Mouse (Mus musculus) forebrain, postnatal 0 days (tissue): ENCODE measurements around the gene Arrdc1. TPM values are rescaled to one million over a fixed set of nuclear protein-coding genes. Genes with fewer than 3 reads are reported as not detected.
A peak's percentile ranks its signal among the peaks of the same experiment; 100 is the strongest.
"Not testable (repeated sequence)": the region's sequence is repeated elsewhere in the genome, so short reads cannot be mapped to it uniquely, and the experiment has no call there.

Experiments
- ATAC-seq: fragments of 200-750 bp; cut with Nextera tagmentation; 2 replicates; pipeline ENCODE4 v1.8.0; 2017; ENCODE audit warnings: mild to moderate bottlenecking, moderate library complexity
- DNase-seq: peaks from one replicate; pipeline ENCODE4 v3.0.0-alpha.2; 2015
- H3K27ac ChIP-seq: fragments of 300-500 bp; sonication (generic); 2 replicates; pipeline ENCODE4 v1.5.1; 2014; ENCODE audit warnings: low read depth, mild to moderate bottlenecking, antibody characterized with exemption, low read length, moderate library complexity, mixed read lengths
- H3K27me3 ChIP-seq: fragments of 300-500 bp; sonication (generic); 2 replicates; pipeline ENCODE4 v1.6.1; 2014; ENCODE audit warnings: mild to moderate bottlenecking, low read length, mixed read lengths; ENCODE audit not compliant: insufficient read depth
- H3K36me3 ChIP-seq: fragments of 300-500 bp; sonication (generic); 2 replicates; pipeline ENCODE4 v1.6.1; 2014; ENCODE audit warnings: mild to moderate bottlenecking, moderate library complexity; ENCODE audit not compliant: insufficient read depth
- H3K4me1 ChIP-seq: fragments of 300-500 bp; sonication (generic); 2 replicates; pipeline ENCODE4 v1.6.1; 2014; ENCODE audit warnings: antibody characterized with exemption; ENCODE audit not compliant: insufficient read depth
- H3K4me2 ChIP-seq: fragments of 300-500 bp; sonication (generic); 2 replicates; pipeline ENCODE4 v1.6.1; 2014; ENCODE audit warnings: low read depth, mild to moderate bottlenecking, moderate library complexity
- H3K4me3 ChIP-seq: fragments of 300-500 bp; sonication (generic); 2 replicates; pipeline ENCODE4 v1.5.1; 2014; ENCODE audit warnings: low read depth, low read length, mixed read lengths
- H3K9ac ChIP-seq: fragments of 300-500 bp; sonication (generic); 2 replicates; pipeline ENCODE4 v1.6.1; 2014; ENCODE audit warnings: mild to moderate bottlenecking
- H3K9me3 ChIP-seq: fragments of 300-500 bp; sonication (generic); 2 replicates; pipeline ENCODE4 v1.6.1; 2016; ENCODE audit warnings: low read length
- CTCF ChIP-seq: sonication (generic); IDR thresholded peaks from 2 replicates; pipeline ENCODE4 v1.5.1; 2016; ENCODE audit warnings: antibody characterized with exemption, control low read depth, low read depth
- WGBS: fragments of 180-500 bp; shearing (Covaris S2); extraction: QIAGEN DNeasy Blood & Tissue Kit; methylation state at CpG from one replicate; pipeline ENCODE4 v1.1.7; 2014; 5-methylcytosine and 5-hydroxymethylcytosine counted together
- polyA plus RNA-seq: library from polyadenylated mRNA; unstranded; fragments of >200 nt; fragmentation: Nextera tagmentation; extraction: Ambion mirVana; gene quantifications from 2 replicates; pipeline ENCODE4 v1.2.1, GENCODE M21; 2015
- total RNA-seq: library from RNA; depleted of rRNA; stranded (reverse); fragments of >200 nt; gene quantifications from 2 replicates; pipeline ENCODE4 v1.2.3, GENCODE M21; 2014

Gene Arrdc1
- total and polyA plus RNA-seq, 2 experiments from 2014 or later: 35.3 to 44.3 TPM

GRCm38 (mm10) chr2:24962304-24963000 is 27.4 kb upstream of the Arrdc1 start, which contains the start of gene Dph7:
TSS of gene Dph7 (plus strand) at chr2:24962400.
- DNase-seq (peak; percentile 94), ATAC-seq (peak; percentile 98)
- no peaks in the 10 kb centered on the region for H3K27me3 ChIP-seq
- no peaks in the 10 kb centered on the region for H3K9me3 ChIP-seq
- H3K36me3 ChIP-seq: peaks cover 50% of the 10 kb centered on the region
- peaks cover 6% of the 10 kb centered on the region; the same call in 1 of the 2 replicates for H3K4me1 ChIP-seq
- under 1% methylated on average over 28 of the region's 28 CpGs for WGBS
- peak within 1 kb of the TSS; percentile 56 for H3K9ac ChIP-seq
- peak within 1 kb of the TSS; percentile 37; the same call in 1 of the 2 replicates for H3K27ac ChIP-seq
- peak; percentile 98 for TF ChIP-seq CTCF
- peak within 1 kb of the TSS; percentile 50 for H3K4me3 ChIP-seq
- H3K4me2 ChIP-seq: peak within 1 kb of the TSS; percentile 66

DNA sequence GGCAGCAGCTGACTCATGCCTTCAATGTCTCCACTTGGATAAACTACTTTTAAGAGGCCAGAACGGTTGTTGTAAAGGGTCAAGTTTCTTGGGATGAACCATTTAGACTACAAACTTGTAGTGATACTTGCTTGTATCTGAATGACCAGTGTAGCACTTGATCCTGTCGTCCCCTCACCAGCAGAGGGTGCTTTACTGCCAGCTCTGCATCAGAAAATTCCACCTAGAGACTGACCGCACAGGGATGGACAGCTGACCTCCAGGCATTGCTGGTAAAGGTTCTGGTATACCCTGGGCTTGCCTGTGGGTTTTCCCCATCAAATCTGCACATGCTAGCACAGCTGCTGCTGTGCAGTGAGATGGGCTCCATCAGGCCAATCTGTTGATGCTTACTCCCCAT is 25.9 kb upstream of the Arrdc1 start:
- ATAC-seq (no peak; the same call in 1 of the 2 replicates), DNase-seq (no peak)
- H3K9me3 ChIP-seq: no peaks in the 10 kb centered on the region
- no peak overlapping the region for H3K9ac ChIP-seq
- H3K27ac ChIP-seq: no peak overlapping the region
- peaks cover 43% of the 10 kb centered on the region for H3K36me3 ChIP-seq
- H3K4me3 ChIP-seq: no peak overlapping the region
- TF ChIP-seq CTCF: peak; percentile 67
- peaks cover 6% of the 10 kb centered on the region; the same call in 1 of the 2 replicates for H3K4me1 ChIP-seq
- 43% methylated on average over 3 of the region's 3 CpGs for WGBS
- no peak overlapping the region for H3K4me2 ChIP-seq
- no peaks in the 10 kb centered on the region for H3K27me3 ChIP-seq

DNA sequence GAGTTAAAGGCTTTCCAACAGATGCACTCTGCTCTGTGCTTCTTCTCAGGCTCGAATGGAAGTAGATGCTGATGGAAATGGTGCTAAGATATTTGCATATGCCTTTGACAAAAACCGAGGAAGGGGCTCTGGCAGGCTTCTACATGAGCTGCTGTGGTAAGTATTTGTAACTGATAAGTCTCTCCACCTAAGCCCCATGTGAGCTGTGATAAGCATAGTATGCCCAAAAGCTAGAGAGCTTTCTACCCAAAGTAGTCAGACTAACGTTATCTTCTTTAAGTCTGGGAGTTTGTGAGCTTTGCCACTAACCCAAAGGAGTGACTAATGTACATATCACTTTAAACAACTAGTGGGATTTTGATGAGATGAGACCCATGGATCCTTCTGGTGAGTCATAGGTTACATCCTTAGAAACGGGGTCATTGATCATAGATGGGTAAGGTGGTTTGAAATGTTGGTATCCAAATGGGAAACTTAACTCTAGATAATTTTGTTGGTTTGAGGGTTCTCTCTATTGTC is 17.5 kb upstream of the Arrdc1 start:
- no peak overlapping the region for H3K27ac ChIP-seq
- H3K27me3 ChIP-seq: no peaks in the 10 kb centered on the region
- H3K4me3 ChIP-seq: no peak overlapping the region
- DNase-seq: no peak
- no peak for TF ChIP-seq CTCF
- H3K36me3 ChIP-seq: peaks cover 44% of the 10 kb centered on the region
- 86% methylated on average over 4 of the region's 4 CpGs for WGBS
- no peak overlapping the region for H3K9ac ChIP-seq
- no peaks in the 10 kb centered on the region for H3K9me3 ChIP-seq
- H3K4me1 ChIP-seq: peaks cover 9% of the 10 kb centered on the region
- no peak for ATAC-seq
- no peak overlapping the region for H3K4me2 ChIP-seq

DNA sequence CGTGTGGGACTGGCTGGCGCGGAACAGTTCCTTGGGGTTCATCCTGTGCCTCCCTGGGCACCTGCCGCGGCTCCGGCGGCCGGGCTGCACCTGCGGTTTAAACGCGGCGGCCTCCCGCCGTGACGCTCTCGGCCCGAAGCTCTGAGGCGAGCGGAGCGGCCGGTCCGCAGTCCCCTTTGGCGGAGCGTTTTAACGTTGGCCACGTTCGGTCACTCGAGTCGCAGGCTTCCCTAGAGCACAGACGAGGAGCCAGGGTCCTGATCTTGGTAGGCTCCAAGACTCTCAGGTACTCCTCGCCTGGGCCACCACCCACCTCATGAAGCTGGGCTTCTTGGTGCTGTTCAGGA is 15.1 kb upstream of the Arrdc1 start:
- H3K27ac ChIP-seq: 0 out of 2 replicates have a peak overlapping the region, but pooled peaks have one; percentile 71
- WGBS: under 1% methylated on average over 31 of the region's 31 CpGs
- peaks cover 33% of the 10 kb centered on the region for H3K36me3 ChIP-seq
- no peaks in the 10 kb centered on the region for H3K27me3 ChIP-seq
- H3K4me2 ChIP-seq: peak overlapping the region; percentile 93
- DNase-seq (peak; percentile 15), ATAC-seq (no peak; the same call in 1 of the 2 replicates)
- peak overlapping the region; percentile 81 for H3K9ac ChIP-seq
- peak overlapping the region; percentile 92 for H3K4me3 ChIP-seq
- H3K4me1 ChIP-seq: peaks cover 9% of the 10 kb centered on the region
- TF ChIP-seq CTCF: no peak
- no peaks in the 10 kb centered on the region for H3K9me3 ChIP-seq

DNA sequence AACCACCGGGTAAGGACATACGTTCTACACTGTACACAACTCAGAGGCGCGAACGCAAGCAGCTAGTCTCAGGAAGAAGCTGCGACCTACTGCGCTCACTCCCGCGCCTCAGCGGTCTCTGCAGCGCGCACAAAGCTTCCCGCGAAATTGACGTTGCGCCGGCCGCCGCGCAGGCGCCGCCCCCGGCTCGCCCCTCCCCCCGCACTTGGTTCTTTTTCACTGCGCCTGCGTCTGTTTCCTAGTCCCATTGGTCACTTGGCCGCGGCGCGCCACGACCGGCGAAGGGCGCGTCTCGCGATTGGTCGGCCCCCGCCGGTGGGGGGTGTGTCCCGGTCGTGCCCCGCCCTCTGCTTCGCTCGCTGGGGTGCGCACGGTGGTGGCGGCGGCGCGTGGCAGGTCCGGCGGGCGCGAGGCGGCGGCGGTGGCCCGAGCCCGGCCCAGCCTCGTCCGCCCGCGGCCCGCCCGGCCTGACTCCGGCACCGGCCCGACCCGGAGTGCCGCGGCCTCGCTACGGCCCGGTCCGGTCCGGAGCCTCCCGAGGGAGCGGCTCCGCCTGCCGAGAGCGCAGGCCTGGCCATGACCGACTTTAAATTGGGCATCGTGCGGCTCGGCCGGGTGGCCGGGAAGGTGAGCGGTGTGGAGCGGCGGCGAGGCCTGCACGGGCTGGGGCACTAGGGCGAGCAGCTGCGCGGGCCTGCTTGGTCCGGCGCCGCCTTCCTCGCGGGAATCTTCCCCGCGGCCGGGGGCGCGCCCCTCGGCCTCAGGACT is 14.6 kb upstream of the Arrdc1 start, which contains the start of gene Zmynd19:
Gene Zmynd19, plus strand, starts transcription at position 372 of the 768 bp plus-strand sequence.
- peak within 1 kb of the TSS; percentile 71 for H3K27ac ChIP-seq
- no peaks in the 10 kb centered on the region for H3K27me3 ChIP-seq
- H3K4me2 ChIP-seq: peak within 1 kb of the TSS; percentile 93
- ATAC-seq: peak; percentile 99
- no peak for TF ChIP-seq CTCF
- 1% methylated on average over 85 of the region's 108 CpGs for WGBS
- DNase-seq: peak; percentile 99
- peak within 1 kb of the TSS; percentile 81 for H3K9ac ChIP-seq
- peaks cover 27% of the 10 kb centered on the region for H3K36me3 ChIP-seq
- peaks cover 9% of the 10 kb centered on the region for H3K4me1 ChIP-seq
- H3K4me3 ChIP-seq: peak within 1 kb of the TSS; percentile 92
- H3K9me3 ChIP-seq: no peaks in the 10 kb centered on the region

GRCm38 (mm10) chr2:24944304-24944703 is 9.3 kb upstream of the Arrdc1 start:
- not testable (repeated sequence) for DNase-seq, H3K9me3 ChIP-seq, H3K4me2 ChIP-seq, H3K4me3 ChIP-seq, ATAC-seq, H3K27me3 ChIP-seq, H3K9ac ChIP-seq, H3K4me1 ChIP-seq, H3K36me3 ChIP-seq, H3K27ac ChIP-seq
- peak; percentile 37 for TF ChIP-seq CTCF
- WGBS: 49% methylated on average over 2 of the region's 2 CpGs
